Mouse (Mus musculus): ENCODE results near the gene Nkx2-4.

The Nkx2-4 gene

DNA sequence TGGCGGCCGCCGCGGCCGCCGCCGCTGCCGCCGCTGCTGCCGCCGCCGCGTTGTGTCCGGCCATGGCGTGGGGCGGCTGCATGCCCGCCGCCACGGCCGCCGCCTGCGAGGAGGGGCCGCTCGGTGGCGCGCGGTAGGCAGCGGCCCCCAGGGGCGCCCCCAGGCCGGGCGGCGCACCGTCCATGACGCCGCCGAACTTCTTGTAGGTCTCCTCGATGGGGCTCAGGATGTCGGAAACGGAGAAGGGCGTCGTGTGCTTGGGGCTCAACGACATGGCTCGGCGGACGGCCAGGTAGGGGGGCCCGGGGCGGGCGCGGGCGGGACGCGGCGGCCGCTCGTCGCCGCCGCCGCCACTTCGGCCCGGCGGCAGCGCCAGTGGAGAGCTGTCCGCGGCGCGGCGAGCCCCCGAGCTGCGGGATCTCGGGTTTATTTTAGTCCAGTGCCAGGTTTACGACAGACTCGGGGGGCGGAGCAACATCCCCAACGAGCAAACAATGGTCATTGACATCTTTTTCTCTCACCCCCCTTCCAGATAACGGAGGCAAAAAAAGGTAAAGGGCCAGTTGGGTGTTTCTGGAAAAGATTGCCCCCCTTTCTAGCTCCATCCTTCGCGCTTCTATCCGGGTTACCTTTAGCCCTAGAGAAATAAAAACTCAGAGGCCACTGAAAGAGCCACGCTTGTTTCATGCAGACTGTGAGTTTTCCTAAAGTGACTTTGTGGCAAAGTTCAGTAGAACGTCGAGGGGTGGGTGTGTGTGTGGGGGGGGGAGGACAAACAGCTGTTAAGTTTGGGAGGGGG is at the start of gene Nkx2-4:
Gene Nkx2-4, minus strand, starts transcription at position 374 of the 799 bp plus-strand sequence.
- DNase-seq (ENCODE audit: low read depth, low spot score) = no peak

DNA sequence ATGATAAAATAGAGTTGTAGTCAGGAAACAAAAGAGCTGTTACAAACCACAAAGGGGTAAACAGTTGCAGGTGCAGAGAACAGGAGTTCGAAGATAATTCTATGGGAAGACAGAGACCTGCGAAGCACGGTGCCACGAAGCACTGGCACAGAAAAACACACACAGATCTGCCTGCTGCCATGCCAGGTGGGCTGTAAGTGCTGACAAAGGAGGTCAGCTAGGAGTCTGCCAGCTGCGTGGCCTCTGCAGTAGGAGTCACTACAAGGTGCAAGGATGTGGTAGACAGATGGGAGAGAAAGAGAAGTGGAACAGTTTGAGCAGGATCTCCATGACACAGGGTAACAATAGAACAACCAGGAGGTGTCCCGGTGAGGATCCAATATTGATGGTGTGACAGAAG is 42.1 kb upstream of the Nkx2-4 start:
- no peak for DNase-seq (ENCODE audit: low read depth, low spot score)

GRCm38 (mm10) chr2:147119736-147120135 is 34.5 kb upstream of the Nkx2-4 start:
- no peak for DNase-seq (ENCODE audit: low read depth, low spot score)

- no peak for DNase-seq (ENCODE audit: low read depth, low spot score)
Observed at GRCm38 (mm10) chr2:147086441-147086840, 1.2 kb upstream of the Nkx2-4 start.

DNA sequence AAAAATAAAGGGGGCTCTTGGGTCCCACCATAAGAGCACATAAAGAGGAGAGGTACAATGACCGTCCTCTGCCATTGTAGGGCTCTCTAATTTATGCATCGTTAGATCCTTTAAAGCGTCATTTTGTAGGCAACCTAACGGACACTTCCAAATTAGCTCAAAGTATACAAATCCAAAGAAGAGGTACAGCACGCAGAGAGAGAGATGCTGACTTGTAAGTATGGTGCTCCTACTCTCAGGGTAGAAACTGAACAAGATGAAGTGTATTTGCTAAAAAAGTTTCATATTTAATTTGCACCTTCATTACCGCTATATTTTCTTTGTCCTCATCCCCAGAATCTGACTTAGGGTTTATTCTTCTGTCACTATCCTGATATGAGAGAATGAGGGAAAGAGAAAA is 692 bp upstream of the Nkx2-4 start:
- no peak for DNase-seq (ENCODE audit: low read depth, low spot score)

DNA sequence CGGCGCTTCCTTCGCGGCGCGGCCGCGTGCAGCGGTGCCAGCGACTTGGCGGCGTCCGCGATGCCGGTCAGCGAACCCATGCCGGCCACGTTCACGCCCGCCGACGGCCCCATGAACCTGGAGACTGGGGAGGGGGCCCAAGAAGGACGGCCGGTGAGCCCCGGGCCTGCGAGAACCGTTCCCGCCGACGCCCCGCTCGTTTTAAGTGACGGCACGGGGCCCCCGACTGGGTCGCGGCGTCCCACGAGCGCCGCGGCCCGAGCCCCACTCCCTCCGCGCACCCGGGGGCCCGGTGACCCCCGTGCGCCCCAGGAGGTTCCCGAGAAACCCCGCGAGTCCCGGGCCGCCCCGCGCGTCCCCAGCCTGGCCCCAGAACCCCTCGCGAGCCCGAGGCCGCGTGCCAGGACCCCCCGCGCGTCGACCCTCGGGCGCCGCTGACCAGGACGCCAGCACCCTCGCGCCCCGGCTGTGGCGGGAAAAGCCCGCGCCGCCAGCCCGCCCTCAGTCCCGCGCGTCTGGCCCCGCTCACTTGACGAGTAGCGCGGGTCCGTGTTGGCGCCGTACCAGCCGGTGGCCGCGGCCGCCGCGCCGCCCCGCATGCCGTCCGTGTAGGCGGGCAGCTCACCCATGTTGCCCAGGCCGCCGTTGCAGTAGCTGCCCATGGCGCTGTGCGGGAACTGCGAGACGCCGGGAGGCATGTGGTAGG is 726 bp downstream of the Nkx2-4 start:
- DNase-seq (ENCODE audit: low read depth, low spot score) = no peak

GRCm38 (mm10) chr2:147083471-147084365 is 1.5 kb downstream of the Nkx2-4 start:
- no peak for DNase-seq (ENCODE audit: low read depth, low spot score)

- no peak for DNase-seq (ENCODE audit: low read depth, low spot score)
Observed at GRCm38 (mm10) chr2:147082391-147082790, 2.9 kb downstream of the Nkx2-4 start.

DNA sequence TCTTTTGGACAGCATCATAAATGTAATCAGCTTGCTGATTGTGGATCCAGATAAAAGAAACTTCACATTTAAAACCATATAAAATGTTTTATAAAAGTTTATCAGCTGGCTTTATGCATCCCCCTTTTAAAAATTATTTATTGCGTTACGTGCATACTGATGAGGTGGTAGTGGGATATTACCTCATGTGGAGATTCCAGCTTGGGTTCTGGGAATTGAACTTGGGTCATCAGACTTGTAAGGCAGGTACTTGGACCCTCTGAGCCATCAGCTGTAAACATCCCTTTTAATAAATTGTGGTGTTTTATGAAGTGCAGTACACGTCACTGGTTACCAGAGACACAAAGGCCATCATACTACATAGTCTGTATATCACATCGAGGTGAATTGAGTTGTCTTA is 10.8 kb downstream of the Nkx2-4 start:
- no peak for DNase-seq (ENCODE audit: low read depth, low spot score)

DNA sequence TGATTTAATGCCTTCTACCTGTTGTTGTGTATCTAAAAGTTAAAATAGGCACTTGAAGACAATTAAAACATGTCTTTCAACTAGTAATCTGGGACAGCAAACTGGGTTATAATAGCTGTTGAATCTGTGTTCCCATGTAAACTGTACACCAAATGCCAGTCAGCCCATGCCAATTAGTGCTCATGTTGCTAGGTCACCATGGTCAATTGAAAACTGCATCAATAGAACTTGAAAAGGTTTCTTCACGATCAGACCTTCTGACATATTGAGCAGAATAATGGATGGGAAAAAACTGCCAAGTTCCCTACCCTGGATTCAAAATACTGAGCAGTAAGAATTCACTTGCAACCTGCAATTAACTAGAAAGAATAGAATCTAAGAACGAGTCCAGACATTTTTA is 11.3 kb downstream of the Nkx2-4 start:
- no peak for DNase-seq (ENCODE audit: low read depth, low spot score)

DNA sequence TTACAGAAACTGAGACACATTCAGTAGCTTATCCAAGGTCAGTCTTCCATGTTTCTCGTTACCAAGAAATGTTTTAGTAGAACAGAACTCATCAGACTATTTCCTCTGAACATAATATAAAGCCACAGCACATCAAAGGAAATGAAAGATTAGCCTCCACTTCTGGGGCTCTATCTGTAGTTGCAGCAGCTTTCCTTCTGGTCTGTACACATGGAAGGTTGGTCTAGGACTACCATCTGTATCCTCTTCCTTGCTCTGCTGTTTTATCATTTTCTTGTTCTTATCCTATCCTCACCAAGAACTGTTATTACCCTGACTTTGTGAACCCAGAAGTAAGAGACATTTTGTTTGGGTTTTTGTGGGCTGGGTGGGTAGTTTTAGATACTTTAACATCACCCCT is 14.9 kb downstream of the Nkx2-4 start:
- no peak for DNase-seq (ENCODE audit: low read depth, low spot score)

DNA sequence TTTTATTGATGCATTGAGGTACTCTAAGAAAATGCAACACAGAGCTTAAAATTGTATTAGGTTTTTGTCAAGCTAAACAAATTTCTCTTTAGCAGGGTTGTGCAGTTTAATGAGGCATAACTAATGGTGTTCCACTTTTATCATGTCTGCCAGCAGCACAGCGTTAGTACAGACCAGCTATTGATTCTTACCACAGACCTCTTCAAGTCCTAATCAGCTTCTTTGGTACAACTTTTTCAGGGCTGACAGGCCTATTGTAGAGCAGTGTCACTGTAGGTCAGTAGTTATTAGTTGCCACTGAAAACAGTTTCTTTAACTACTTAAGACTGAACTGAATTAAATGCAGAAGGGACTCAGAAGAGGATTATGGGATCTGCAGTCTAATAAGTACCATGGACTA is 16.2 kb downstream of the Nkx2-4 start:
- no peak for DNase-seq (ENCODE audit: low read depth, low spot score)

- DNase-seq (ENCODE audit: low read depth, low spot score) = no peak
Observed at GRCm38 (mm10) chr2:147067480-147068246, 17.6 kb downstream of the Nkx2-4 start.

GRCm38 (mm10) chr2:147053229-147053892 is 31.9 kb downstream of the Nkx2-4 start:
- no peak for DNase-seq (ENCODE audit: low read depth, low spot score)

DNA sequence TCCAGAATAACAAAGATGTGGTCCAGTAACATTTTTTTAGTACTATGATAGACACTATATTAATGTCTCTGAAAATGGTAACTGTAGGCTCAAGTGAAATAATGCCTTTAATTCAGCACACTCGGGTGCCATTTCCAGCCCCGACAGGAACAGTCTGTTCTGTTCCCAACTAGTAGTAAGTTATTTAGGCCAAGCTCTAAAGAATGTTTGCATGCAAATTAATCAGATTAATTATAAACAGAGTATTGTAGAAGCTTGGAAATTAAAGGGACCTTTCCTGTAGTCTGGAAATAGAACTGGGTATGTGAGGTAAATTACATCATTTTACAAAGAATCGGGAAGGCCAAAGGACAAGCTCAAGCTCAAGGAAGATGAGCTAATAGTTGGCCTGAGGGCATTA is 38.2 kb downstream of the Nkx2-4 start:
- no peak for DNase-seq (ENCODE audit: low read depth, low spot score)

- DNase-seq (ENCODE audit: low read depth, low spot score) = no peak
Observed at GRCm38 (mm10) chr2:147035864-147036263, 49.4 kb downstream of the Nkx2-4 start.

Data from embryo, embryonic 11.5 days (tissue).